Mouse (Mus musculus): ENCODE data around the gene Axin2. TPM values are rescaled to one million over a fixed set of nuclear protein-coding genes. Genes with fewer than 3 reads are reported as not detected.

Axin2 gene
- total and polyA plus RNA-seq, 3 experiments = 14.2 to 29.9 (median 16.6) TPM

GRCm38 (mm10) chr11:108947425-108948184, 27.5 kb downstream of the Axin2 start:
- H3K4me1 ChIP-seq (ENCODE audit: control insufficient read depth in 1 of 2, insufficient read depth in 2 of 2) = peaks cover 7 to 16% of the 10 kb centered on the region in 2 experiments
- TF ChIP-seq POLR2A (IDR thresholded peaks at IDR 0.05; ENCODE audit: low read depth, low read length) (no peak), MAFK (IDR thresholded peaks at IDR 0.05; ENCODE audit: insufficient replicate concordance, low read length) (no peak), GABPA (IDR thresholded peaks at IDR 0.05; ENCODE audit: insufficient replicate concordance, low read depth, low read length) (no peak), KAT2A (IDR thresholded peaks at IDR 0.05; ENCODE audit: insufficient replicate concordance, low read length) (no peak), UBTF (IDR thresholded peaks at IDR 0.05; ENCODE audit: low read depth, low read length) (no peak), ZMIZ1 (IDR thresholded peaks at IDR 0.05; ENCODE audit: low read depth, low read length) (no peak), RCOR1 (conservative IDR thresholded peaks at IDR 0.05; ENCODE audit: low read depth, low read length) (no peak), TBP (conservative IDR thresholded peaks at IDR 0.05; ENCODE audit: low read depth, low read length) (no peak), CTCF (conservative IDR thresholded peaks at IDR 0.05 in 1 of 2, IDR thresholded peaks at IDR 0.05 in 1 of 2; ENCODE audit: low read depth in 2 of 2, low read length in 2 of 2) (0 out of 4 replicates have a peak, but pooled peaks of 1 of the 2 experiments have one; percentile 2)
- no peak for DNase-seq (ENCODE audit: extremely low read depth)
- no peaks in the 10 kb centered on the region for H3K27me3 ChIP-seq (replicated peaks)
- H3K36me3 ChIP-seq (replicated peaks in 1 of 2; ENCODE audit: control insufficient read depth in 1 of 2, insufficient read depth in 1 of 2, low read length in 1 of 2) = peaks cover 42 to 89% of the 10 kb centered on the region in 2 experiments
- no peaks in the 10 kb centered on the region for H3K9me3 ChIP-seq (replicated peaks; ENCODE audit: low read length)
- H3K4me3 ChIP-seq (replicated peaks in 1 of 3; ENCODE audit: low read depth in 2 of 3, low read length in 2 of 3, poor library complexity in 1 of 3) = no peak overlapping the region
- no peak overlapping the region for H3K4me2 ChIP-seq (ENCODE audit: insufficient read depth, low read depth, poor library complexity, severe bottlenecking)
- H3K27ac ChIP-seq (ENCODE audit: insufficient read depth, low read depth) = no peak overlapping the region
- no peaks in the 10 kb centered on the region for H3K79me2 ChIP-seq (replicated peaks; ENCODE audit: control insufficient read depth, extremely low read depth, insufficient read depth, poor library complexity, severe bottlenecking)
- dilution Hi-C loops (cut with MboI; ENCODE audit: extremely low pct_ligation_motif_present, extremely low pct_unique_long_range_greater_than_20kb, low sequenced_read_pairs) (no loop called here), in situ Hi-C loops (cut with MboI; ENCODE audit: low pct_ligation_motif_present, low pct_unique_long_range_greater_than_20kb, low sequenced_read_pairs) (no loop called here)
- no peak overlapping the region for H3K9ac ChIP-seq (ENCODE audit: insufficient read depth, low read depth)

DNA sequence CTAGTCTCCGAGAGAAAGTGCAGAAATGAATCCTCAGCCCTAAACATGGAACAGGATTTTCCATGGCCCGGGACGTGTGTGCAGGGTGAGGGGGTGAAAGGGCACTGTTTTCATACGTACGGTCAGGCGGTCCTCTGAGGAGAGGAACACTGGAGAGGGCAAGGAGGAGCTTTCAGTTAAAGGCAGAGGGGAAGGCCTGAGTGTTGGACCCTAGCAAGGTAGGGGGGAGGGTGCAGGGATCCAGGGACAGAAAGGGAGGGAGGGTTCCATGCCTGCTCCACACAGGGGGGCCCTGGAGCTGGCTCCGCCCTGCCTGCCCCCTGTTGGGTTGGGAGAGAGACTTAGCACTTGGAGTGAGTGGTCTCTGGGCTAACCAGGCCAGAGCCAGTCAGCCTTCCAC, 28.4 kb downstream of the Axin2 start:
- Histone ChIP-seq H3K79me2 (replicated peaks; ENCODE audit: control insufficient read depth, extremely low read depth, insufficient read depth, poor library complexity, severe bottlenecking) (no peaks in the 10 kb centered on the region), H3K27me3 (replicated peaks) (no peaks in the 10 kb centered on the region), H3K4me2 (ENCODE audit: insufficient read depth, low read depth, poor library complexity, severe bottlenecking) (no peak overlapping the region), H3K4me1 (ENCODE audit: control insufficient read depth in 1 of 2, insufficient read depth in 2 of 2) (peaks cover 14 to 24% of the 10 kb centered on the region in 2 experiments), H3K27ac (ENCODE audit: insufficient read depth, low read depth) (no peak overlapping the region), H3K9me3 (replicated peaks; ENCODE audit: low read length) (no peaks in the 10 kb centered on the region), H3K4me3 (replicated peaks in 1 of 3; ENCODE audit: low read depth in 2 of 3, low read length in 2 of 3, poor library complexity in 1 of 3) (no peak overlapping the region), H3K9ac (ENCODE audit: insufficient read depth, low read depth) (no peak overlapping the region), H3K36me3 (replicated peaks in 1 of 2; ENCODE audit: control insufficient read depth in 1 of 2, insufficient read depth in 1 of 2, low read length in 1 of 2) (peaks cover 37 to 83% of the 10 kb centered on the region in 2 experiments)
- no peak for DNase-seq (ENCODE audit: extremely low read depth)
- dilution Hi-C loops (cut with MboI; ENCODE audit: extremely low pct_ligation_motif_present, extremely low pct_unique_long_range_greater_than_20kb, low sequenced_read_pairs) (no loop called here), in situ Hi-C loops (cut with MboI; ENCODE audit: low pct_ligation_motif_present, low pct_unique_long_range_greater_than_20kb, low sequenced_read_pairs) (no loop called here)
- no peak for TF ChIP-seq E2F4 (IDR thresholded peaks at IDR 0.05; ENCODE audit: insufficient replicate concordance, low read depth, low read length)

DNA sequence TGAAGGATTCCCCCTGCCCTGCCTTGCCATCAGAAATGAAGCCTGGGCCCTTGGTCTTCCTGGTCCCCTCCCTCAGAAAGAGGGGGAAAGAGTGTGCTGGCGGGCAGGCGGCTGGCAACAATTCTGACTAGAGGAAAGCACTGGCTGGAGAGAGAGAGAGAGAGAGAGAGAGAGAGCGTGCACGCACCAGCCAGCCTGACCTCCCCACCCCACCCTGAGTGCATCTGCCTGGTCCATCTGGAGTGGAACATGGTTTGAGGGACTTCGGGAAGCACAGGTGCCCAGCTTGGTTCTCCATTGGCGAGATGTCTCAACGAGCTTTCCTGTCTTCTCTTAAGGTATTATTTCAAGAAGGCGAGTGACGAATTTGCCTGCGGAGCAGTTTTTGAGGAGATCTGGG, 28.8 kb downstream of the Axin2 start:
- no peaks in the 10 kb centered on the region for H3K79me2 ChIP-seq (replicated peaks; ENCODE audit: control insufficient read depth, extremely low read depth, insufficient read depth, poor library complexity, severe bottlenecking)
- in situ Hi-C loops (cut with MboI; ENCODE audit: low pct_ligation_motif_present, low pct_unique_long_range_greater_than_20kb, low sequenced_read_pairs) (no loop called here), dilution Hi-C loops (cut with MboI; ENCODE audit: extremely low pct_ligation_motif_present, extremely low pct_unique_long_range_greater_than_20kb, low sequenced_read_pairs) (no loop called here)
- DNase-seq (ENCODE audit: extremely low read depth) = no peak
- TF ChIP-seq ETS1 (conservative IDR thresholded peaks at IDR 0.05; ENCODE audit: low read depth, low read length) (no peak), RAD21 (IDR thresholded peaks at IDR 0.05; ENCODE audit: low read depth, low read length) (no peak), CHD2 (IDR thresholded peaks at IDR 0.05; ENCODE audit: low read length) (no peak), ZKSCAN1 (IDR thresholded peaks at IDR 0.05; ENCODE audit: borderline replicate concordance, low read depth, low read length) (no peak), SIN3A (IDR thresholded peaks at IDR 0.05; ENCODE audit: low read length) (no peak), TBP (conservative IDR thresholded peaks at IDR 0.05; ENCODE audit: low read depth, low read length) (no peak), SMC3 (IDR thresholded peaks at IDR 0.05; ENCODE audit: low read depth, low read length) (no peak), KAT2A (IDR thresholded peaks at IDR 0.05; ENCODE audit: insufficient replicate concordance, low read length) (no peak), RCOR1 (conservative IDR thresholded peaks at IDR 0.05; ENCODE audit: low read depth, low read length) (no peak), IRF4 (IDR thresholded peaks at IDR 0.05; ENCODE audit: low read depth, low read length) (no peak), MXI1 (IDR thresholded peaks at IDR 0.05; ENCODE audit: low read depth, low read length) (no peak), MEF2A (IDR thresholded peaks at IDR 0.05; ENCODE audit: borderline replicate concordance, low read depth, low read length) (no peak), EP300 (IDR thresholded peaks at IDR 0.05; ENCODE audit: low read length) (no peak)
- no peak overlapping the region for H3K27ac ChIP-seq (ENCODE audit: insufficient read depth, low read depth)
- no peak overlapping the region for H3K4me2 ChIP-seq (ENCODE audit: insufficient read depth, low read depth, poor library complexity, severe bottlenecking)
- H3K4me3 ChIP-seq (replicated peaks in 1 of 3; ENCODE audit: low read depth in 2 of 3, low read length in 2 of 3, poor library complexity in 1 of 3) = no peak overlapping the region
- no peak overlapping the region for H3K9ac ChIP-seq (ENCODE audit: insufficient read depth, low read depth)
- no peaks in the 10 kb centered on the region for H3K27me3 ChIP-seq (replicated peaks)
- H3K4me1 ChIP-seq (ENCODE audit: control insufficient read depth in 1 of 2, insufficient read depth in 2 of 2) = peaks cover 14 to 27% of the 10 kb centered on the region in 2 experiments
- H3K36me3 ChIP-seq (replicated peaks in 1 of 2; ENCODE audit: control insufficient read depth in 1 of 2, insufficient read depth in 1 of 2, low read length in 1 of 2) = peaks cover 35 to 80% of the 10 kb centered on the region in 2 experiments
- no peaks in the 10 kb centered on the region for H3K9me3 ChIP-seq (replicated peaks; ENCODE audit: low read length)
